Mouse (Mus musculus): ENCODE measurements around the gene Gstm3. TPM values are rescaled to one million over a fixed set of nuclear protein-coding genes. Genes with fewer than 3 reads are reported as not detected.
A peak's percentile ranks its signal among the peaks of the same experiment; 100 is the strongest.
"Not testable (repeated sequence)": the region's sequence is repeated elsewhere in the genome, so short reads cannot be mapped to it uniquely, and the experiment has no call there.

Gene Gstm3
- polyA plus RNA-seq, 1 experiment, result not detected

GRCm38 (mm10) chr3:107953328-107953755 is 15.7 kb downstream of the Gstm3 start:
- Histone ChIP-seq H3K4me3 (ENCODE audit: insufficient read depth, low read length) (no peak overlapping the region), H3K27ac (ENCODE audit: insufficient read depth, low read length) (no peak overlapping the region), H3K4me1 (ENCODE audit: control insufficient read depth, insufficient read depth, low read length) (no peaks in the 10 kb centered on the region)
- TF ChIP-seq CTCF (IDR thresholded peaks at IDR 0.05; ENCODE audit: extremely low read depth, insufficient read depth, low read length), result peak; percentile 74
- TF ChIP-seq POLR2A (IDR thresholded peaks at IDR 0.05; ENCODE audit: extremely low read depth, insufficient read depth, low read length), result no peak

- no peak overlapping the region for H3K27ac ChIP-seq (ENCODE audit: insufficient read depth, low read length)
- TF ChIP-seq CTCF (IDR thresholded peaks at IDR 0.05; ENCODE audit: extremely low read depth, insufficient read depth, low read length) (no peak), POLR2A (IDR thresholded peaks at IDR 0.05; ENCODE audit: extremely low read depth, insufficient read depth, low read length) (no peak)
- no peaks in the 10 kb centered on the region for H3K4me1 ChIP-seq (ENCODE audit: control insufficient read depth, insufficient read depth, low read length)
- no peak overlapping the region for H3K4me3 ChIP-seq (ENCODE audit: insufficient read depth, low read length)
These were observed 18.6 kb downstream of the Gstm3 start for GRCm38 (mm10) chr3:107950531-107950930.

GRCm38 (mm10) chr3:107949461-107949860 is 19.6 kb downstream of the Gstm3 start:
- H3K4me3 ChIP-seq (ENCODE audit: insufficient read depth, low read length); H3K4me1 ChIP-seq (ENCODE audit: control insufficient read depth, insufficient read depth, low read length); H3K27ac ChIP-seq (ENCODE audit: insufficient read depth, low read length): not testable (repeated sequence)

GRCm38 (mm10) chr3:107945729-107946128 is 23.4 kb downstream of the Gstm3 start:
- Histone ChIP-seq H3K27ac (ENCODE audit: insufficient read depth, low read length) (0 out of 2 replicates have a peak overlapping the region, but pooled peaks have one; percentile 34), H3K4me1 (ENCODE audit: control insufficient read depth, insufficient read depth, low read length) (no peaks in the 10 kb centered on the region)
- TF ChIP-seq POLR2A (IDR thresholded peaks at IDR 0.05; ENCODE audit: extremely low read depth, insufficient read depth, low read length) (no peak), CTCF (IDR thresholded peaks at IDR 0.05; ENCODE audit: extremely low read depth, insufficient read depth, low read length) (0 out of 2 replicates have a peak, but pooled peaks have one; percentile 3)

DNA sequence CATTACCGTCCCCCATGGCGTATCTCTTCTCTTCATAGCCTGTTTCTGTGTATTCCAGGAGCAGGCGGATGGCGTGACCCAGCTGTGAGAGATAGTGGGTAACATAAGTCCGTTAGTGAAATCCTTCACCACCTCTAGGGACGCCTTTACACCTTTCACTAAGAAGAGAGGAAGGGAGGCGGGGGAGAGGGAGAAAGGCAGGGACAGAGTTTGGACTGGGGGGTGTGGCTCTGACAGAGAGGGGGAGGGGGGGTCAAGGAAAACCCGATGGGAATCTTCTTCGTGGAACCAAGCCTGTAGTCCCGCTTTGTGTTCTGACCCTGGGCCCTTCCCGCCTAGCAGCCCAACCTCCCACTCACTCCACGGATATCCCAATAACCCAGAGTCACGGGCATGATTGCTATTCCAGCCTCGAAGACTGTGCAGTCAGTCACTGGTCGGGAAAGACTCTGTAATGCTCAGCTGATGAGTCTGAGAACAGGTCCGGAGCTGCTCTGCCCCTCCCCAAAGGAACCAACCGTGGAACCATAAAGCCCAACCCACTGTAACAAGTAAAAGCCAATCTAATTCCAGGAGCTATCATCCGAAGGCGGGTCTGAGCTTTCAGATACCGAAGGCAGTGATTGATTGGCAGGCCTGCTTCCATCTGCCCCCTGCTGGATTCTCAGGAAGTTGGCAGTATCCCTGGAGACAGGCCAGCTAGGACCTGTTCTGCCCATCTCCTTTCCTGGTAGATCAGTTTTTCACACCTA is 25.7 kb downstream of the Gstm3 start, which contains the start of gene Gstm6:
Gene Gstm6, minus strand, starts transcription at position 511 of the 752 bp plus-strand sequence.
- TF ChIP-seq CTCF (IDR thresholded peaks at IDR 0.05; ENCODE audit: extremely low read depth, insufficient read depth, low read length) (peak; percentile 51), POLR2A (IDR thresholded peaks at IDR 0.05; ENCODE audit: extremely low read depth, insufficient read depth, low read length) (no peak)
- no peak within 1 kb of the TSS; the same call in 1 of the 2 replicates for H3K4me3 ChIP-seq (ENCODE audit: insufficient read depth, low read length)
- H3K27ac ChIP-seq (ENCODE audit: insufficient read depth, low read length), result no peak within 1 kb of the TSS
- peaks cover 7% of the 10 kb centered on the region for H3K4me1 ChIP-seq (ENCODE audit: control insufficient read depth, insufficient read depth, low read length)

More at GRCm38 (mm10) chr3:107945729-107946128, 23.4 kb downstream of the Gstm3 start:
- H3K4me3 ChIP-seq (ENCODE audit: insufficient read depth, low read length), result no peak overlapping the region

DNA sequence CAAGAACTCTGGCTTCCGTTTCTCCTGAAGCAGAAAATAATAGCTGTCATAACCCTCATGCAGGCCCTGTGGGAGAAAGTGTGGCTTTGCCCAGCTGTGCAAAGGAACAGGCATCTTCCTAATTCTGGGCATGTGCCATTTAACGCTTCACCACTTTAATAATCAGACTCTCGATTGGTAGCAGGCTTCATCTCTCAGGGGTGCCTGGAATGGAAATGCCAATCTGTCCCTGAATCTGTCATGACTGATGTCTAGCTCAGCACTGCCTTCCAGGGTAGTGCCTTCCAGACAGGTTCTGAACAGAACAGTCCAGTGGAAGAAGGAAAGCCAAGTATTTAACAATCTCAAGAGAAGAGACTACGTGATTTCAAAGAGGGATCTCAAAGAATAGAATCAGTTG is 27.8 kb downstream of the Gstm3 start:
- no peak for TF ChIP-seq POLR2A (IDR thresholded peaks at IDR 0.05; ENCODE audit: extremely low read depth, insufficient read depth, low read length)
- TF ChIP-seq CTCF (IDR thresholded peaks at IDR 0.05; ENCODE audit: extremely low read depth, insufficient read depth, low read length), result no peak
- Histone ChIP-seq H3K27ac (ENCODE audit: insufficient read depth, low read length) (no peak overlapping the region), H3K4me3 (ENCODE audit: insufficient read depth, low read length) (no peak overlapping the region), H3K4me1 (ENCODE audit: control insufficient read depth, insufficient read depth, low read length) (peaks cover 7% of the 10 kb centered on the region)

DNA sequence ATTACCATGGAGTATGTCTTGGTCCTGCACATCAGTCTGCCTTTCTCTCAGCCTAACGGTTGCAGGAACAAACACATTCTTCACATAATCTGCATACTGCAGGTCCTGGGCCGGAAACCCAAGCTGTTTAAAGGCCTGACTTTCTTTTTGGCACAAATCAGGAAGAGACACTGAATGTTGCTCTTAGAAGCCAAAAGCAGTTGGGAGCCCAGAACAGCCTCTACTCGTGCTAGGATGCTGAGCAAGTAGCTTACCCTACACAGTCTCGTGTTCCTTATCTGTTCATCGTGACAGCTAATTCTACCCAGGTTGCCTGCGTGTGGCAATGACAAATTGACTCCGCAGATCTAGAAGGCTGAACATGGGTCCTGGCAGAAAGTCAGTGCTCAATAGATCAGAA is 28.6 kb downstream of the Gstm3 start:
- no peak overlapping the region for H3K4me3 ChIP-seq (ENCODE audit: insufficient read depth, low read length)
- TF ChIP-seq CTCF (IDR thresholded peaks at IDR 0.05; ENCODE audit: extremely low read depth, insufficient read depth, low read length) (no peak), POLR2A (IDR thresholded peaks at IDR 0.05; ENCODE audit: extremely low read depth, insufficient read depth, low read length) (no peak)

DNA sequence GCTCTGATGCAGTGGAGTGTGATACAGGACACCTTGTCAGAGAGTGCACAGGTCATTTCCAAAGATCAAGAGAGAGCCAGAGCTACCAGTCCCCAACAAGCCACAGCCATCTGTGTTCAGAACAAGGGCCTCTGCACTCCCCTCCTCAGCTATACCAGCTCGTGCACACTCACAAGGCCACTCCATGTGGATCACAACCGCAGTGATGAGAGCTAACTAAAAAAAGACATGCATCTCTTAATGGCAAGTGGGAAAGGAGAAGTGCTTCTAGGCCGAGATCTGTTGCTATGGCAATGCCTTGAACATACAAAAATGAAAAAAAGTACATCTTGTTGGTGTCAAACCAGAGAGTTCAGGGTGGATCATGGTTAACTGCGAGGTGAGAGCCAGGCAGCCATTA is 29.3 kb downstream of the Gstm3 start:
- no peak for TF ChIP-seq CTCF (IDR thresholded peaks at IDR 0.05; ENCODE audit: extremely low read depth, insufficient read depth, low read length)
- no peak for TF ChIP-seq POLR2A (IDR thresholded peaks at IDR 0.05; ENCODE audit: extremely low read depth, insufficient read depth, low read length)
- no peak overlapping the region for H3K4me3 ChIP-seq (ENCODE audit: insufficient read depth, low read length)
- H3K27ac ChIP-seq (ENCODE audit: insufficient read depth, low read length), result peak overlapping the region; percentile 21; the same call in 1 of the 2 replicates
- H3K4me1 ChIP-seq (ENCODE audit: control insufficient read depth, insufficient read depth, low read length), result peaks cover 7% of the 10 kb centered on the region

More for the DNA sequence above, 28.6 kb downstream of the Gstm3 start:
- Histone ChIP-seq H3K27ac (ENCODE audit: insufficient read depth, low read length) (peak overlapping the region; percentile 15; the same call in 1 of the 2 replicates), H3K4me1 (ENCODE audit: control insufficient read depth, insufficient read depth, low read length) (peaks cover 7% of the 10 kb centered on the region)

- Histone ChIP-seq H3K27ac (ENCODE audit: insufficient read depth, low read length) (0 out of 2 replicates have a peak overlapping the region, but pooled peaks have one; percentile 21), H3K4me3 (ENCODE audit: insufficient read depth, low read length) (no peak overlapping the region), H3K4me1 (ENCODE audit: control insufficient read depth, insufficient read depth, low read length) (peaks cover 7% of the 10 kb centered on the region)
- TF ChIP-seq CTCF (IDR thresholded peaks at IDR 0.05; ENCODE audit: extremely low read depth, insufficient read depth, low read length) (peak; percentile 79), POLR2A (IDR thresholded peaks at IDR 0.05; ENCODE audit: extremely low read depth, insufficient read depth, low read length) (no peak)
These were observed 29.7 kb downstream of the Gstm3 start for GRCm38 (mm10) chr3:107939403-107939802.

DNA sequence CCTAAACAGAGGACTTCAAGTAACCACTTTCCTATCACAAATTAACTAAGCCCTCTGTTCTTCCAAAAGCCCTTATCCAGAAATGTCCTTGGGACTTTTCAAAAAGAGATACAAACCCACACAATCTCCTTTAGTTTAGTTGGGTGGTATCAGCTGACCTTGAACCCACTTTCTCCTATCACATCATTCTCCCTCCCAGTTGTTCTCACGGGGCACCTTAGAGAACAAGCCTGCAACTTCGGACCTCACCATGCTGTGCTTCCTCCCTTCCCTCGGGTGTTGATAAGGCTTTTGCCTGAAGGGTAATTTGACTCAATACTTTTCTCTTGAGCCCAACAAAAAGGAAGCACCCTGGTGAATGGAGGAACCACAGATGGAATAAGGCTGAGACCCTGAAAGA is 33.2 kb downstream of the Gstm3 start:
- Histone ChIP-seq H3K27ac (ENCODE audit: insufficient read depth, low read length) (no peak overlapping the region), H3K4me1 (ENCODE audit: control insufficient read depth, insufficient read depth, low read length) (peaks cover 9% of the 10 kb centered on the region), H3K4me3 (ENCODE audit: insufficient read depth, low read length) (no peak overlapping the region)
- no peak for TF ChIP-seq POLR2A (IDR thresholded peaks at IDR 0.05; ENCODE audit: extremely low read depth, insufficient read depth, low read length)
- TF ChIP-seq CTCF (IDR thresholded peaks at IDR 0.05; ENCODE audit: extremely low read depth, insufficient read depth, low read length), result no peak

All from cortical plate, adult 2 months (tissue).